Mouse (Mus musculus): ENCODE measurements around the gene Olfr57.
"Not testable (repeated sequence)": the region's sequence is repeated elsewhere in the genome, so short reads cannot be mapped to it uniquely, and the experiment has no call there.

Gene Olfr57

GRCm38 (mm10) chr10:79028441-79028840, at the start of gene Olfr57:
Olfr57 (plus strand) TSS chr10:79028741.
- in situ Hi-C loops (cut with MboI, MseI) = no loop called here

DNA sequence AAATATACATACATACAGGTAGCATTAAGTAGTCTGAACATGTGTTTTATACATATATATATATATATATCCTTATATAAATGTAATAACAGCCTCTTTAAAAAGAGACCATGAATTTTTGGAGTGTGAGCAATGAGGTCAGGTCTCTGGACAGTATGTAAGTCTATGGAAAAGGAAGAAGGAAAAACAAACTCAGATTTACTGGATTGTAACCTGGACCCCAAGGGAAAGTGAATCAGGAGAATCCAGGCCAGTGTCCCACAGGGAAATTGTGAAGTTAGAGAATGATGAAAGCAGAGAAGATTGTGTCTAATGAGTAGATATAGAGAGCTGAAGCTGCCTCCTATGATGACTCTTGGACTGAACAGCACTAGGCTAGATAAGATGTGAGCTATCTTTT, 47.8 kb upstream of the Olfr57 start, which contains the start of gene Olfr1352:
Olfr1352 (plus strand) TSS at position 301 of the 400 bp plus-strand sequence.
- in situ Hi-C loops (cut with MboI, MseI) = loop anchor here (10.0 kb wide), 1 partner anchor 674 kb away; no protein-coding TSS in a partner anchor

DNA sequence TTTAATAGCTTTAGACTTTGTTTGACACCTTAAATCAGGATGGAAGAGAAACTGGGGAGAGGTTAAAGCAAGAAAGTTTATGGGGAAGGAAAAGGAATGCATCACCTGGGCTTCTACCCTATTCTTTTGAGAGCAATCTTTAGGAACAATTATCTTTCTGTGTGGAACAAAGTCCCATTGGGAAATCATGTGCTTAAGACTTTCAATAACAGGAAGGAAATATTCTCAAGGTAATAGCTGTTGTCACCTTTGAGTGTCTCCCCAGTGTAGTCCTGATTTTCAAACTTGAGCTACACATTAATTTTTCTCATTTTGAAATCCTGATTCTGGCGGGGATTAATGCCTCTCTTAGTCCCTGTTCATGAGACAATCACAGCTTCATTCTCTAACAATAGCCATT, 16.4 kb upstream of the Olfr57 start, which contains the start of gene Olfr1351:
Olfr1351 (plus strand) TSS at position 301 of the 400 bp plus-strand sequence.
- in situ Hi-C loops (cut with MboI, MseI) = no loop called here

GRCm38 (mm10) chr10:79042457-79042856, 13.9 kb downstream of the Olfr57 start:
- in situ Hi-C loops (cut with MboI, MseI) = not testable (repeated sequence)

DNA sequence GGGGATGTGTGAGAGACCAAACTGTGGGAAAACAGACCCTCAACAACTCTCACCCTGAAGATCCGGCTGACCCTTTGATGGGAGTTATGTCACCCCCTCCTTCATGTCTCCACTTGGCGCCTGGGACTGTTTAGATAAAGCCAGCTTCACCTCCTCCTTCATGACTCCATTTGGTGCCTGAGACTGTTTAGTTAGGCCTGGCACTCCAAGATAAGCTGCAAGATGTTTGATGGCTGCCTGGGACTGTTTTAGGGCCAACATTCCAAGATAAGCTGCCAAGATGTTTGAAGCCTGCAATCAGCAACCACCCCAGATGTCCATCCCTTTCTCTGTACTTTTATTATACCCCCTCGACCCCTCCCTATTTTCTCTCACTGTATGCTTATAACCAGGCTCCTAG, 28.8 kb downstream of the Olfr57 start:
- in situ Hi-C loops (cut with MboI, MseI) = not testable (repeated sequence)

Measured in T-helper 2 cell (primary cell).